Mouse (Mus musculus): ENCODE data around the gene Slc16a1. TPM values are rescaled to one million over a fixed set of nuclear protein-coding genes. Genes with fewer than 3 reads are reported as not detected.
"Not testable (repeated sequence)": the region's sequence is repeated elsewhere in the genome, so short reads cannot be mapped to it uniquely, and the experiment has no call there.

Gene Slc16a1
- polyA plus RNA-seq, 1 experiment from 2014 or later, result 39.6 TPM

- TF ChIP-seq CTCF (IDR thresholded peaks at IDR 0.05; ENCODE audit: low read depth), result no peak
- Histone ChIP-seq H3K27me3 (ENCODE audit: insufficient read depth, low read length) (no peaks in the 10 kb centered on the region), H3K9ac (ENCODE audit: low read depth, low read length) (no peak overlapping the region), H3K9me3 (replicated peaks; ENCODE audit: low read length) (no peaks in the 10 kb centered on the region), H3K4me3 (replicated peaks; ENCODE audit: low read depth, low read length) (no peak overlapping the region), H3K4me1 (replicated peaks; ENCODE audit: insufficient read depth, low read length) (peaks cover 4% of the 10 kb centered on the region; the same call in 1 of the 2 replicates), H3K36me3 (ENCODE audit: insufficient read depth, low read length) (peaks cover 4% of the 10 kb centered on the region; the same call in 1 of the 2 replicates), H3K27ac (peak overlapping the region; percentile 25; the same call in 1 of the 2 replicates), H3K4me2 (ENCODE audit: low read length) (no peak overlapping the region)
- DNase-seq (ENCODE audit: low spot score), result peak; percentile 28
- WGBS, result 41% methylated on average over 4 of the region's 4 CpGs
- no peak for ATAC-seq (replicated peaks; ENCODE audit: low FRiP score, low read depth)
These were observed 23.5 kb downstream of the Slc16a1 start for GRCm38 (mm10) chr3:104662007-104662406.

- Histone ChIP-seq H3K4me3 (replicated peaks; ENCODE audit: low read depth, low read length) (no peak overlapping the region), H3K9me3 (replicated peaks; ENCODE audit: low read length) (no peaks in the 10 kb centered on the region), H3K4me2 (ENCODE audit: low read length) (no peak overlapping the region), H3K9ac (ENCODE audit: low read depth, low read length) (no peak overlapping the region), H3K36me3 (ENCODE audit: insufficient read depth, low read length) (no peaks in the 10 kb centered on the region), H3K27me3 (ENCODE audit: insufficient read depth, low read length) (no peaks in the 10 kb centered on the region), H3K27ac (no peak overlapping the region), H3K4me1 (replicated peaks; ENCODE audit: insufficient read depth, low read length) (peaks cover 4% of the 10 kb centered on the region; the same call in 1 of the 2 replicates)
- TF ChIP-seq CTCF (IDR thresholded peaks at IDR 0.05; ENCODE audit: low read depth), result no peak
- DNase-seq (ENCODE audit: low spot score), result no peak
- WGBS, result 67% methylated on average over 11 of the region's 11 CpGs
- no peak for ATAC-seq (replicated peaks; ENCODE audit: low FRiP score, low read depth)
These were observed 24.5 kb downstream of the Slc16a1 start for GRCm38 (mm10) chr3:104662926-104663325.

GRCm38 (mm10) chr3:104666950-104667349, 28.5 kb downstream of the Slc16a1 start:
- 70% methylated on average over 4 of the region's 4 CpGs for WGBS
- ATAC-seq (replicated peaks; ENCODE audit: low FRiP score, low read depth) (no peak), DNase-seq (ENCODE audit: low spot score) (no peak)

GRCm38 (mm10) chr3:104667451-104667850, 29.0 kb downstream of the Slc16a1 start:
- TF ChIP-seq CTCF (IDR thresholded peaks at IDR 0.05; ENCODE audit: low read depth), result no peak
- ATAC-seq (replicated peaks; ENCODE audit: low FRiP score, low read depth) (no peak), DNase-seq (ENCODE audit: low spot score) (no peak)
- H3K9me3 ChIP-seq (replicated peaks; ENCODE audit: low read length), result no peaks in the 10 kb centered on the region
- no peak overlapping the region for H3K4me2 ChIP-seq (ENCODE audit: low read length)
- WGBS, result 67% methylated on average over 10 of the region's 10 CpGs
- no peak overlapping the region for H3K4me3 ChIP-seq (replicated peaks; ENCODE audit: low read depth, low read length)
- H3K9ac ChIP-seq (ENCODE audit: low read depth, low read length), result no peak overlapping the region
- no peak overlapping the region for H3K27ac ChIP-seq
- H3K36me3 ChIP-seq (ENCODE audit: insufficient read depth, low read length), result no peaks in the 10 kb centered on the region
- H3K27me3 ChIP-seq (ENCODE audit: insufficient read depth, low read length), result no peaks in the 10 kb centered on the region
- peaks cover 4% of the 10 kb centered on the region; the same call in 1 of the 2 replicates for H3K4me1 ChIP-seq (replicated peaks; ENCODE audit: insufficient read depth, low read length)

More at GRCm38 (mm10) chr3:104666950-104667349, 28.5 kb downstream of the Slc16a1 start:
- no peak for TF ChIP-seq CTCF (IDR thresholded peaks at IDR 0.05; ENCODE audit: low read depth)
- H3K4me2 ChIP-seq (ENCODE audit: low read length), result no peak overlapping the region
- H3K36me3 ChIP-seq (ENCODE audit: insufficient read depth, low read length), result no peaks in the 10 kb centered on the region
- no peak overlapping the region for H3K9ac ChIP-seq (ENCODE audit: low read depth, low read length)
- H3K4me1 ChIP-seq (replicated peaks; ENCODE audit: insufficient read depth, low read length), result peaks cover 3% of the 10 kb centered on the region; the same call in 1 of the 2 replicates
- H3K9me3 ChIP-seq (replicated peaks; ENCODE audit: low read length), result no peaks in the 10 kb centered on the region
- no peaks in the 10 kb centered on the region for H3K27me3 ChIP-seq (ENCODE audit: insufficient read depth, low read length)
- no peak overlapping the region for H3K27ac ChIP-seq
- H3K4me3 ChIP-seq (replicated peaks; ENCODE audit: low read depth, low read length), result no peak overlapping the region

GRCm38 (mm10) chr3:104668989-104669388, 30.5 kb downstream of the Slc16a1 start:
- ATAC-seq (replicated peaks; ENCODE audit: low FRiP score, low read depth) (no peak), DNase-seq (ENCODE audit: low spot score) (no peak)
- H3K4me3 ChIP-seq (replicated peaks; ENCODE audit: low read depth, low read length), result no peak overlapping the region
- no peaks in the 10 kb centered on the region for H3K27me3 ChIP-seq (ENCODE audit: insufficient read depth, low read length)
- H3K9ac ChIP-seq (ENCODE audit: low read depth, low read length), result no peak overlapping the region
- WGBS, result 93% methylated on average over 5 of the region's 5 CpGs
- no peaks in the 10 kb centered on the region for H3K36me3 ChIP-seq (ENCODE audit: insufficient read depth, low read length)
- no peaks in the 10 kb centered on the region for H3K9me3 ChIP-seq (replicated peaks; ENCODE audit: low read length)
- no peak for TF ChIP-seq CTCF (IDR thresholded peaks at IDR 0.05; ENCODE audit: low read depth)
- H3K4me1 ChIP-seq (replicated peaks; ENCODE audit: insufficient read depth, low read length), result peaks cover 12% of the 10 kb centered on the region
- no peak overlapping the region for H3K4me2 ChIP-seq (ENCODE audit: low read length)
- no peak overlapping the region for H3K27ac ChIP-seq

GRCm38 (mm10) chr3:104669856-104670182, 31.4 kb downstream of the Slc16a1 start:
- no peak for TF ChIP-seq CTCF (IDR thresholded peaks at IDR 0.05; ENCODE audit: low read depth)

GRCm38 (mm10) chr3:104670183-104671020, 31.9 kb downstream of the Slc16a1 start:
- not testable (repeated sequence) for H3K9me3 ChIP-seq (replicated peaks; ENCODE audit: low read length); DNase-seq (ENCODE audit: low spot score); H3K36me3 ChIP-seq (ENCODE audit: insufficient read depth, low read length); H3K27me3 ChIP-seq (ENCODE audit: insufficient read depth, low read length); H3K4me2 ChIP-seq (ENCODE audit: low read length); H3K4me3 ChIP-seq (replicated peaks; ENCODE audit: low read depth, low read length); H3K9ac ChIP-seq (ENCODE audit: low read depth, low read length)
- ATAC-seq (replicated peaks; ENCODE audit: low FRiP score, low read depth), result peak; percentile 33
- Histone ChIP-seq H3K27ac (peak overlapping the region; percentile 16; the same call in 1 of the 2 replicates), H3K4me1 (replicated peaks; ENCODE audit: insufficient read depth, low read length) (peaks cover 17% of the 10 kb centered on the region)
- 31% methylated on average over 1 of the region's 1 CpGs for WGBS

More at GRCm38 (mm10) chr3:104669856-104670182, 31.4 kb downstream of the Slc16a1 start:
- H3K4me1 ChIP-seq (replicated peaks; ENCODE audit: insufficient read depth, low read length), result peaks cover 17% of the 10 kb centered on the region
- H3K27ac ChIP-seq, result peak overlapping the region; percentile 16; the same call in 1 of the 2 replicates
- H3K9ac ChIP-seq (ENCODE audit: low read depth, low read length), result no peak overlapping the region
- 33% methylated on average over 1 of the region's 1 CpGs for WGBS
- no peak for DNase-seq (ENCODE audit: low spot score)
- no peaks in the 10 kb centered on the region for H3K36me3 ChIP-seq (ENCODE audit: insufficient read depth, low read length)
- no peak for ATAC-seq (replicated peaks; ENCODE audit: low FRiP score, low read depth)
- no peaks in the 10 kb centered on the region for H3K27me3 ChIP-seq (ENCODE audit: insufficient read depth, low read length)
- H3K4me3 ChIP-seq (replicated peaks; ENCODE audit: low read depth, low read length), result no peak overlapping the region
- H3K9me3 ChIP-seq (replicated peaks; ENCODE audit: low read length), result no peaks in the 10 kb centered on the region
- no peak overlapping the region for H3K4me2 ChIP-seq (ENCODE audit: low read length)

Measured in kidney, postnatal 0 days (tissue).